Mouse (Mus musculus) intestine, postnatal 0 days (tissue): ENCODE measurements around the gene Arhgap11a. TPM values are rescaled to one million over a fixed set of nuclear protein-coding genes. Genes with fewer than 3 reads are reported as not detected.

Experiments
- ATAC-seq: fragments of 200-750 bp; cut with Nextera tagmentation; 2 replicates; pipeline ENCODE4 v1.8.0; 2017; ENCODE audit warnings: mild to moderate bottlenecking, moderate TSS enrichment, moderate library complexity
- H3K27ac ChIP-seq: fragments of 300-500 bp; sonication (generic); 2 replicates; pipeline ENCODE4 v1.5.1; 2014; ENCODE audit warnings: mild to moderate bottlenecking, low read depth, low read length, moderate library complexity
- H3K27me3 ChIP-seq: fragments of 300-500 bp; sonication (generic); replicated peaks from 2 replicates; pipeline ENCODE4 v1.6.1; 2014; ENCODE audit warnings: low read length, mixed read lengths; ENCODE audit not compliant: control insufficient read depth, insufficient read depth
- H3K36me3 ChIP-seq: fragments of 300-500 bp; sonication (generic); 2 replicates; pipeline ENCODE4 v1.6.1; 2014; ENCODE audit warnings: mild to moderate bottlenecking, moderate library complexity; ENCODE audit not compliant: control insufficient read depth, insufficient read depth
- H3K4me1 ChIP-seq: fragments of 300-500 bp; sonication (generic); replicated peaks from 2 replicates; pipeline ENCODE4 v1.6.1; 2014; ENCODE audit warnings: antibody characterized with exemption, low read length, mixed read lengths; ENCODE audit not compliant: control insufficient read depth, insufficient read depth
- H3K4me2 ChIP-seq: fragments of 300-500 bp; sonication (generic); replicated peaks from 2 replicates; pipeline ENCODE4 v1.6.1; 2014; ENCODE audit warnings: low read depth, mild to moderate bottlenecking, moderate library complexity
- H3K4me3 ChIP-seq: fragments of 300-500 bp; sonication (generic); 2 replicates; pipeline ENCODE4 v1.5.1; 2014; ENCODE audit warnings: low read depth, low read length
- H3K9ac ChIP-seq: fragments of 300-500 bp; sonication (generic); 2 replicates; pipeline ENCODE4 v1.6.1; 2014; ENCODE audit warnings: mild to moderate bottlenecking, low read depth, low read length
- H3K9me3 ChIP-seq: fragments of 300-500 bp; sonication (generic); 2 replicates; pipeline ENCODE4 v1.6.1; 2016; ENCODE audit warnings: mixed run types; ENCODE audit not compliant: control insufficient read depth
- CTCF ChIP-seq: sonication (generic); IDR thresholded peaks from 2 replicates; pipeline ENCODE4 v1.5.1; 2016; ENCODE audit warnings: low read depth, mild to moderate bottlenecking, control low read depth, antibody characterized with exemption, moderate library complexity
- WGBS: fragments of 180-500 bp; shearing (Covaris S2); extraction: QIAGEN DNeasy Blood & Tissue Kit; methylation state at CpG from one replicate; pipeline ENCODE4 v1.1.7; 2014; 5-methylcytosine and 5-hydroxymethylcytosine counted together
- polyA plus RNA-seq: library from polyadenylated mRNA; unstranded; fragments of >200 nt; fragmentation: Nextera tagmentation; extraction: Ambion mirVana; gene quantifications from 2 replicates; pipeline ENCODE4 v1.2.1, GENCODE M21; 2015

Arhgap11a gene
- polyA plus RNA-seq, 1 experiment from 2014 or later: 7.5 TPM

- Histone ChIP-seq H3K36me3 (no peaks in the 10 kb centered on the region), H3K9me3 (no peaks in the 10 kb centered on the region), H3K27me3 (no peaks in the 10 kb centered on the region), H3K27ac (no peak overlapping the region), H3K4me1 (no peaks in the 10 kb centered on the region), H3K9ac (no peak overlapping the region), H3K4me3 (no peak overlapping the region), H3K4me2 (no peak overlapping the region)
- 65% methylated on average over 4 of the region's 4 CpGs for WGBS
- no peak for TF ChIP-seq CTCF
- no peak for ATAC-seq
Observed at GRCm38 (mm10) chr2:113781521-113781920, 66.9 kb downstream of the Arhgap11a start.

Other genes with a start within 250 kb of the Arhgap11a start
- gene Grem1, start 90.0 kb downstream of the Arhgap11a start, polyA plus RNA-seq: 11.0 and 15.8 TPM in 2 replicates
- gene Scg5, start 19.5 kb downstream of the Arhgap11a start, polyA plus RNA-seq: 18.0 and 19.5 TPM in 2 replicates
- 0.44 and 0.51 TPM in 2 replicates for gene Gjd2, start 165.0 kb upstream of the Arhgap11a start, polyA plus RNA-seq
- 7.9 and 10.2 TPM in 2 replicates for gene Actc1, start 204.9 kb upstream of the Arhgap11a start, polyA plus RNA-seq